Comparison of ENCODE assay signal across 27 mouse cellular contexts in the genomic region with DNA sequence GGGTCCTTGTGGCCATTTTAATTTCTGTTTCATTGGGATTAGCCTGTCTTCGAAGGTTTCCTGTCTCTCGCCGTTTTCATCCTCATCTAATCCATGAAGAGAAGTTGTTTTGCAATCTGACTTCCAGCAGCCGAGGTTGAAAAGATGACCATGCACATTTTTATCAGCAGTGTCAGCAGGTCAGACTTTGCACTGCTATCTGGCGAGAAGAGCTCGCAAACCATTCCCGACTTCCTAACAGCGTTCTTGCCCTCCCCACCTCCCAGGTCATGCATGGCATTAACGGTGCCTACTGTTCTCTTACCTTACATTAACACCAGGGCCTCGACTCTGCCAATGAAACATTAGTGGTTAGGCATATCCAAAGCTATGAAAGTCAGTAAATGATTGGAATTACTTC.
DNase-seq lines count a peak whose midpoint lies in the region; ATAC-seq and TF ChIP-seq lines count a peak whose summit lies in the region.
"Had no signal": no experiment of that assay in that cellular context is flagged by ENCODE, and none has a peak within 500 bp of the region (broad histone marks: within the 10 kb centered on the region; RNA-seq: fewer than 3 reads in every experiment).

No protein-coding gene starts in this region.

- 56% methylated on average over 10 of the region's 10 CpGs for WGBS in intestine, postnatal 0 days
- 74% methylated on average over 10 of the region's 10 CpGs for WGBS in intestine, embryonic 15.5 days
- 19% methylated on average over 10 of the region's 10 CpGs for WGBS in liver, postnatal 0 days (ENCODE audit: insufficient replicate concordance)

- H3K4me1 ChIP-seq in intestine, postnatal 0 days (replicated peaks; ENCODE audit: control insufficient read depth, insufficient read depth, low read length), result no peaks in the 10 kb centered on the region
- H3K4me1 ChIP-seq in intestine, embryonic 15.5 days (replicated peaks), result no peaks in the 10 kb centered on the region
- H3K4me1 ChIP-seq in liver, postnatal 0 days (ENCODE audit: insufficient read depth), result no peaks in the 10 kb centered on the region
- H3K4me1 ChIP-seq: embryonic facial prominence, embryonic 12.5 days; heart, embryonic 13.5 days; limb, embryonic 13.5 days; midbrain, embryonic 12.5 days; neural tube, embryonic 13.5 days had no signal

- no peak for TF ChIP-seq EP300 in liver, postnatal 0 days (IDR thresholded peaks at IDR 0.05; ENCODE audit: low read depth)

- no peaks in the 10 kb centered on the region for H3K36me3 ChIP-seq in intestine, postnatal 0 days (ENCODE audit: control insufficient read depth, insufficient read depth)
- no peaks in the 10 kb centered on the region for H3K36me3 ChIP-seq in intestine, embryonic 15.5 days
- no peaks in the 10 kb centered on the region for H3K36me3 ChIP-seq in liver, postnatal 0 days (replicated peaks; ENCODE audit: insufficient read depth, low read length)
- H3K36me3 ChIP-seq: embryonic facial prominence, embryonic 12.5 days; heart, embryonic 13.5 days; limb, embryonic 13.5 days; midbrain, embryonic 12.5 days; neural tube, embryonic 13.5 days had no signal

- H3K27ac ChIP-seq in intestine, postnatal 0 days (ENCODE audit: low read depth, low read length), result no peak overlapping the region
- no peak overlapping the region for H3K27ac ChIP-seq in intestine, embryonic 15.5 days
- peak overlapping the region; percentile 53 for H3K27ac ChIP-seq in liver, postnatal 0 days (ENCODE audit: low read depth)
- H3K27ac ChIP-seq: embryonic facial prominence, embryonic 12.5 days; heart, embryonic 13.5 days; limb, embryonic 13.5 days; midbrain, embryonic 12.5 days; neural tube, embryonic 13.5 days had no signal

- peak; percentile 47; the same call in 1 of the 2 replicates for ATAC-seq in intestine, postnatal 0 days
- ATAC-seq in intestine, embryonic 15.5 days, result no peak
- peak; percentile 15 to 22; a peak in 2 of 4 replicates for ATAC-seq in hematopoietic stem cell, adult 5-6 weeks (replicated peaks in 1 of 2; ENCODE audit: insufficient read depth in 1 of 2, low FRiP score in 2 of 2, low TSS enrichment in 1 of 2, low read depth in 1 of 2, poor library complexity in 2 of 2, severe bottlenecking in 2 of 2)
- ATAC-seq in liver, postnatal 0 days, result peak; percentile 69
- ATAC-seq: forebrain, embryonic 14.5 days; hindbrain, embryonic 16.5 days; Patski had no signal

- H3K4me2 ChIP-seq in intestine, postnatal 0 days (replicated peaks; ENCODE audit: low read depth), result no peak overlapping the region
- H3K4me2 ChIP-seq in intestine, embryonic 15.5 days (replicated peaks), result no peak overlapping the region
- peak overlapping the region; percentile 15; the same call in 1 of the 2 replicates for H3K4me2 ChIP-seq in liver, postnatal 0 days (ENCODE audit: low read depth, low read length)
- H3K4me2 ChIP-seq: embryonic facial prominence, embryonic 12.5 days; heart, embryonic 13.5 days; limb, embryonic 13.5 days; lung, embryonic 14.5 days; midbrain, embryonic 12.5 days; neural tube, embryonic 13.5 days had no signal

- no peak overlapping the region for H3K4me3 ChIP-seq in intestine, postnatal 0 days (ENCODE audit: low read depth, low read length)
- no peak overlapping the region for H3K4me3 ChIP-seq in intestine, embryonic 15.5 days (replicated peaks)
- H3K4me3 ChIP-seq in liver, postnatal 0 days (ENCODE audit: low read depth, low read length), result no peak overlapping the region
- H3K4me3 ChIP-seq: embryonic facial prominence, embryonic 12.5 days; heart, embryonic 13.5 days; limb, embryonic 13.5 days; midbrain, embryonic 12.5 days; neural tube, embryonic 13.5 days had no signal

- no peaks in the 10 kb centered on the region for H3K27me3 ChIP-seq in intestine, postnatal 0 days (replicated peaks; ENCODE audit: control insufficient read depth, insufficient read depth, low read length)
- no peaks in the 10 kb centered on the region for H3K27me3 ChIP-seq in intestine, embryonic 15.5 days (replicated peaks)
- H3K27me3 ChIP-seq in liver, postnatal 0 days (ENCODE audit: insufficient read depth, low read length), result no peaks in the 10 kb centered on the region
- H3K27me3 ChIP-seq: embryonic facial prominence, embryonic 12.5 days; heart, embryonic 13.5 days; limb, embryonic 13.5 days; midbrain, embryonic 12.5 days; neural tube, embryonic 13.5 days; Patski had no signal

- H3K9me3 ChIP-seq in intestine, postnatal 0 days (ENCODE audit: control insufficient read depth), result 0 out of 2 replicates have a peak, but pooled peaks cover 7% of the 10 kb centered on the region
- no peaks in the 10 kb centered on the region for H3K9me3 ChIP-seq in intestine, embryonic 15.5 days
- H3K9me3 ChIP-seq in liver, postnatal 0 days (ENCODE audit: low read length), result 0 out of 2 replicates have a peak, but pooled peaks cover 2% of the 10 kb centered on the region
- H3K9me3 ChIP-seq: embryonic facial prominence, embryonic 12.5 days; neural tube, embryonic 13.5 days had no signal

- TF ChIP-seq CTCF in intestine, postnatal 0 days (IDR thresholded peaks at IDR 0.05; ENCODE audit: low read depth), result no peak
- no peak for TF ChIP-seq CTCF in liver, postnatal 0 days (IDR thresholded peaks at IDR 0.05; ENCODE audit: low read depth)

- no peak overlapping the region for H3K9ac ChIP-seq in intestine, postnatal 0 days (ENCODE audit: low read depth, low read length)
- H3K9ac ChIP-seq in intestine, embryonic 15.5 days, result no peak overlapping the region
- no peak overlapping the region for H3K9ac ChIP-seq in liver, postnatal 0 days (replicated peaks)
- H3K9ac ChIP-seq: embryonic facial prominence, embryonic 12.5 days; heart, embryonic 13.5 days; limb, embryonic 13.5 days; lung, embryonic 14.5 days; midbrain, embryonic 12.5 days; neural tube, embryonic 13.5 days had no signal

- peak; percentile 18 for DNase-seq in liver, postnatal 0 days
- no peak for DNase-seq in frontal cortex, postnatal 10 days (ENCODE audit: low spot score in 2 of 2)
- no peak for DNase-seq in right cerebral cortex, postnatal 10 days (ENCODE audit: low spot score in 2 of 2)
- DNase-seq in kidney, postnatal 25 days, result no peak
- DNase-seq: adrenal gland, postnatal 10 days; cerebellum, adult 9-10 months; cerebellum, postnatal 36 days; embryo, embryonic 11 days; gastrocnemius, postnatal 36 days; heart, postnatal 14 days; kidney, adult 8-10 months; kidney, postnatal 14 days; lung, embryonic 14.5 days; lung, postnatal 14 days; right cerebral cortex, postnatal 14 days; thymus, postnatal 14 days had no signal
